Mouse (Mus musculus) midbrain, embryonic 11.5 days (tissue): ENCODE results near the gene Nsun4. TPM values are rescaled to one million over a fixed set of nuclear protein-coding genes. Genes with fewer than 3 reads are reported as not detected.

ENCODE experiments used
- ATAC-seq: fragments of 200-750 bp; cut with Nextera tagmentation; 2 replicates; pipeline ENCODE4 v1.8.0; 2017; ENCODE audit warnings: moderate TSS enrichment, moderate library complexity; ENCODE audit not compliant: low FRiP score
- DNase-seq: peaks from one replicate; pipeline ENCODE4 v3.0.0; 2015; ENCODE audit warnings: low spot score; ENCODE audit errors: missing footprints
- H3K27ac ChIP-seq: fragments of 300-500 bp; sonication (generic); 2 replicates; pipeline ENCODE4 v1.5.1; 2014; ENCODE audit warnings: low read depth, low read length
- H3K27me3 ChIP-seq: fragments of 300-500 bp; sonication (generic); 2 replicates; pipeline ENCODE4 v1.6.1; 2014; ENCODE audit warnings: mild to moderate bottlenecking, low read length, moderate library complexity, mixed read lengths; ENCODE audit not compliant: control insufficient read depth, insufficient read depth
- H3K36me3 ChIP-seq: fragments of 300-500 bp; sonication (generic); 2 replicates; pipeline ENCODE4 v1.6.1; 2014; ENCODE audit warnings: mild to moderate bottlenecking, low read length, moderate library complexity, mixed read lengths; ENCODE audit not compliant: control insufficient read depth, insufficient read depth
- H3K4me1 ChIP-seq: fragments of 300-500 bp; sonication (generic); 2 replicates; pipeline ENCODE4 v1.6.1; 2014; ENCODE audit warnings: low read length; ENCODE audit not compliant: control insufficient read depth, insufficient read depth
- H3K4me2 ChIP-seq: fragments of 300-500 bp; sonication (generic); 2 replicates; pipeline ENCODE4 v1.6.1; 2014; ENCODE audit warnings: mild to moderate bottlenecking, moderate library complexity
- H3K4me3 ChIP-seq: fragments of 300-500 bp; sonication (generic); 2 replicates; pipeline ENCODE4 v1.5.1; 2014; ENCODE audit warnings: low read depth, low read length
- H3K9ac ChIP-seq: fragments of 300-500 bp; sonication (generic); 2 replicates; pipeline ENCODE4 v1.6.1; 2014; ENCODE audit warnings: low read length
- H3K9me3 ChIP-seq: fragments of 300-500 bp; sonication (generic); 2 replicates; pipeline ENCODE4 v1.6.1; 2016; ENCODE audit warnings: low read length; ENCODE audit not compliant: control insufficient read depth
- WGBS: fragments of 180-500 bp; shearing (Covaris S2); extraction: QIAGEN DNeasy Blood & Tissue Kit; methylation state at CpG from one replicate; pipeline ENCODE4 v1.1.7; 2014; 5-methylcytosine and 5-hydroxymethylcytosine counted together
- polyA plus RNA-seq: library from polyadenylated mRNA; unstranded; fragments of >200 nt; fragmentation: Nextera tagmentation; extraction: Ambion mirVana; gene quantifications from 2 replicates; pipeline ENCODE4 v1.2.1, GENCODE M21; 2014

Gene Nsun4
- polyA plus RNA-seq, 1 experiment from 2014 or later = 22.2 TPM

DNA sequence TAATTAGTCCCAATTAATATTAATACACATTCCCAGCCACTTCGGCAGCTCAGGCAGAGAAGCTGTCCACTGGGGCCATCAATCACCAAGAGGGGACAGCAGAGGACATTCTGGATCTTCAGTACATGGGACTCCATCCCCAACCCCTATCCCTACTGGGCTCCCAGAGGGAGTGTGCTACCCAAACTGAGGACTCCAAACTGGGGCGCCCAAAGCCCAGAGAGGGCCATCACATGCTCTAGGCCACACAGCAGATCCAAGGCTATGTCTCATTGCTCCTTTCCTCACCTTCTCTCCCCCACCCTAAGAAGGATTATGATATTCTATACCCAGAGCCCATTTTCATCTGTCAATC, 58.3 kb downstream of the Nsun4 start:
- no peaks in the 10 kb centered on the region for H3K9me3 ChIP-seq
- DNase-seq (peak; percentile 60), ATAC-seq (peak; percentile 11; the same call in 1 of the 2 replicates)
- H3K27ac ChIP-seq = no peak overlapping the region
- no peak overlapping the region for H3K4me3 ChIP-seq
- WGBS = 84% methylated on average over 2 of the region's 2 CpGs
- no peaks in the 10 kb centered on the region for H3K36me3 ChIP-seq
- no peak overlapping the region for H3K4me2 ChIP-seq
- no peaks in the 10 kb centered on the region for H3K4me1 ChIP-seq
- no peaks in the 10 kb centered on the region for H3K27me3 ChIP-seq
- H3K9ac ChIP-seq = no peak overlapping the region

DNA sequence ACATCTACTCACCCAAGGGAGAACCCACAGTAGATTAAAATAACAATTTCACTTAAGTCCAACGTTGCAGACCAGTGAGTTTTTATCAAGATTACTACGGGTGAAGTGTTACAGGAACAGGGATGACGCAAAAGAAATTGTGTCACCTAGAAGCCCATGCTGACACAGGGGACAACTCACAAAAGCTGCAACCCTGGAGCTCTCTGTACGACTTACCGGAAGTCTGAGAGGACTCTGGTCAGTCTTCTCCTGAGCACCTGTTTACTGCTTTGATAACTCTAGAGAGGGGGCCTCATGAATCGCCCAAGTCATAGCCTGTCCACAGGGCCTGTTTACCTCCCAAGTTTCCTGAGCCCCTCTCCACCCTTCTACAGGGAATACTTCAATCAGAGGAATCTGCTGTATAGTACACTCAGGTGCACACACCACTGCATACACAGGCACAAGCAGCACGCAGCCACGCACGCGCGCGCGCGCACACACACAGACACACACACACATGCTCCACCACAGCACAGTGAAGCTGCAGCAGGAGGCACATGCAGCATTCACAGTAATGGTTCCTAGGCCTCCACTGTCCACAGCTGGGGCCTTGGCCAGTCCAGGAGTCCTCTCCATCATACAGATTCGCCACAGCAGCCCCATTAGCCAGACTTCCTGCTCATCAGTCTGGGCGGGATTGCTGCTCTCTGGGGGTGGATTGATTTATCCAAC, 58.9 kb downstream of the Nsun4 start:
- DNase-seq (no peak), ATAC-seq (peak; percentile 46)
- WGBS = 88% methylated on average over 16 of the region's 16 CpGs
- Histone ChIP-seq H3K27me3 (no peaks in the 10 kb centered on the region), H3K4me1 (no peaks in the 10 kb centered on the region), H3K36me3 (no peaks in the 10 kb centered on the region), H3K4me3 (no peak overlapping the region), H3K9ac (no peak overlapping the region), H3K4me2 (no peak overlapping the region), H3K27ac (no peak overlapping the region), H3K9me3 (no peaks in the 10 kb centered on the region)

DNA sequence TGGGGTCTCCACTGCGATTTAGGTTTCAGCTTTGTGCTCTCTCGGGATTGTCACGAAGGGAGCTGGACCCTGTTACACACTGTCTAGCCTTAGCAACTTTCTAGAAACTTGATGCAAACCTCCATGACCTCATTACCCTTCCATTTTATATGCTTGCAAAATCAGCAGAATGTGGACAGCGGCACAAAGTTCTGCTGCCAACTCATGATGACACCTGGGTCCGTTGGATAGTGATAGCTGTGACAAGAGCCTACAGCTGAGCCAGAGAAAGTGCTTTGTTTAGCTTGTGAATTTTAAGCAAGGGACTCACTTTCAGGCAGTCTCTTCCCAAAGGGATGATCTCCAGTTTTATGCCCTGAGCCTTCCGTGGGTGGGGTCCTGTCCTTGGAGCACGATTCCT, 64.3 kb downstream of the Nsun4 start:
- Histone ChIP-seq H3K4me1 (no peaks in the 10 kb centered on the region), H3K27me3 (no peaks in the 10 kb centered on the region), H3K4me3 (no peak overlapping the region), H3K36me3 (no peaks in the 10 kb centered on the region), H3K9me3 (no peaks in the 10 kb centered on the region), H3K27ac (no peak overlapping the region), H3K4me2 (no peak overlapping the region), H3K9ac (no peak overlapping the region)
- ATAC-seq (no peak), DNase-seq (no peak)
- 82% methylated on average over 7 of the region's 7 CpGs for WGBS

DNA sequence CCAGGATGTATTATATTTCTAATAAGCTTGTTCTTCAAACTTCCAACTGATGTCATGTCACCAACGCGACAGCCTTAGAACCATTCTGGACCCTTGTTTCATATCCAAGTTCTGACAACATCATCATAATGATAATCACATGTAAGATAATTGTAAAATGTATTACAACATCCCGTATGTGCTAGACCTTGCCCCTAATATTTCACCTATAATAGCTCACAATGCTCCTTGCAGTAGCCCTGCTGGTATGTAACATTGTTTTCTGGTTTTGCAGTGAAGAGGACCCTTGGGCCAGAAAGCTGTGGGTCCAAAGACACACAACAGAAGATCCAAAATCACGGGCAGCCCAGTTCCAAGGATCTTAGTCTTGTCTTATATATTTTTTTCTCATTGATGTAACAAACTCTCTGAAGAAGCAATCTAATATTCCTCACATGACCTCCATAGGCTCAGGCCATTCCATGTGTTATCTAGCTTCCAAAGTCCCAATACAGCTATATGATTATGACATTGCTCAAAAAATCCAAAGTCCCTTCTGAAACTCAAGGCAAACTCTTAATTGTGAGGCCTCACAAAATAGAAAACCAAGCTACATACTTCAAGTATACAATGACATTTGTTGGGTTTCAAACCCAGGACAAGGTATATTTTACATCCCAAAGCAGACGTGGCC, 65.7 kb downstream of the Nsun4 start:
- no peaks in the 10 kb centered on the region for H3K36me3 ChIP-seq
- no peak overlapping the region for H3K27ac ChIP-seq
- peaks cover 3% of the 10 kb centered on the region for H3K27me3 ChIP-seq
- 79% methylated on average over 5 of the region's 5 CpGs for WGBS
- DNase-seq = no peak
- H3K4me1 ChIP-seq = no peaks in the 10 kb centered on the region
- H3K4me3 ChIP-seq = no peak overlapping the region
- no peak overlapping the region for H3K9ac ChIP-seq
- no peaks in the 10 kb centered on the region for H3K9me3 ChIP-seq
- ATAC-seq = no peak
- no peak overlapping the region for H3K4me2 ChIP-seq

DNA sequence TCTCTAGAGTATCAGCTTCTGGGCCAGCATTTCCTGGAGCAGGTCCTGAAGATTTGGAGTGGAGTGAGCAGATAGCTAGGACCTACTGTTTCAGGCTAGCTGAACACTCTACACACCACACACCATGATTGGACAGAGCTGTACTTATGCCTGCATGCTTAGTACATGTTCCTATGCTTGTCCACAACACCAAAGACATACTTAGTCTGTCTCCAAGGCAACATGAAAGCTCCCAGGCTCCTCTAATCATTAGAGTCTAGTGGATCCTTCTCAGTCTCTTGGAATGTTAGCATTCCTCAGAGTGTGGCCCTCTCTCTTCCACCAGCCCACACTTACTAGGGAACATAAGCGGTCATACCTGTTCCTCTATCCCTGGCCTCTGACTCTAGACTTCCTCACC, 66.2 kb downstream of the Nsun4 start:
- Histone ChIP-seq H3K4me2 (no peak overlapping the region), H3K36me3 (no peaks in the 10 kb centered on the region), H3K4me3 (no peak overlapping the region), H3K9ac (no peak overlapping the region), H3K4me1 (no peaks in the 10 kb centered on the region), H3K27me3 (peaks cover 3% of the 10 kb centered on the region), H3K27ac (no peak overlapping the region), H3K9me3 (no peaks in the 10 kb centered on the region)
- ATAC-seq (no peak), DNase-seq (no peak)
- WGBS = 78% methylated on average over 1 of the region's 1 CpGs

DNA sequence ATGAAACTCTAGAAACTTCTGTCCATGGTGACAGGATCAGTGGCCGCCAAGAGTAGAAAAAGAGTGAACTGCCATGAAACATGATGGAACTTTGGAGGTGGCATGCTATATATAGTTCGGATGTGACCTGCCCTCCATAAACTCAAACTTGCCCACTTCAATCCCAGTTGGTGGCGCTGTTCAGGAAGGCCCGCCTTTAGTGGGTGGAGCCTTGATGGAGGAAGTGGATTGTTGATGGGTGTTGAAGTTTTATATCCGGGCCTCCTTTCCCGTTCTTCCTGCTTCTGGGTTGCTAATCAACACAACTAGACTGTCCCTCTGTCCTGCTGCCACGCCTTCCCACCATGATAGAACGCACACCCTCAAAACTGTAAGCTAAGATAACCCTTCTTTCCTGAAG, 68.7 kb downstream of the Nsun4 start:
- H3K9me3 ChIP-seq = no peaks in the 10 kb centered on the region
- H3K9ac ChIP-seq = no peak overlapping the region
- 40% methylated on average over 8 of the region's 8 CpGs for WGBS
- H3K4me3 ChIP-seq = no peak overlapping the region
- ATAC-seq (no peak), DNase-seq (peak; percentile 86)
- H3K27ac ChIP-seq = no peak overlapping the region
- no peak overlapping the region for H3K4me2 ChIP-seq
- H3K4me1 ChIP-seq = peaks cover 4% of the 10 kb centered on the region
- H3K36me3 ChIP-seq = no peaks in the 10 kb centered on the region
- H3K27me3 ChIP-seq = peaks cover 18% of the 10 kb centered on the region

DNA sequence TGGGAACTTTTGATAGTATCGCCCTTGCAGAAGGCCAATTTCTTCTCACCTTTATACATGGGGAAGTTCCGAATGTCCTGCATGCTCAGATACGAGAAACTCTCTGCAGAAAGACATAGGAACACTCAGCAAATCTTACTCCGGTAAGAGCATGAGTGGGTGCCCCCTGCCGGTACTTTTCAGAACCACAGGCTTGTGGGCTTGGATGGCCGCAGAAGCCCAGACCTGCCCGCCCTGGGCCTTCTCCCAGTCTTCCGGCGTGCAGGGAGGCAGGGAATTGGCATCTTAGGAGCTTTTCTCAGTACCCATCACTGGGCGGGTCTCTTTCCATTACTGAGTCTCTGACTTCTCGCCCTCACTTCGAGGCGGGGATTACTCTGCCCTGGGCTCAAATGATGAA, 69.6 kb downstream of the Nsun4 start:
- DNase-seq (peak; percentile 100), ATAC-seq (peak; percentile 35)
- 2% methylated on average over 13 of the region's 13 CpGs for WGBS

More for the DNA sequence above, 69.6 kb downstream of the Nsun4 start:
- Histone ChIP-seq H3K9me3 (no peaks in the 10 kb centered on the region), H3K4me1 (peaks cover 13% of the 10 kb centered on the region), H3K9ac (no peak overlapping the region), H3K4me3 (no peak overlapping the region), H3K27ac (no peak overlapping the region), H3K36me3 (no peaks in the 10 kb centered on the region), H3K4me2 (no peak overlapping the region), H3K27me3 (peaks cover 26% of the 10 kb centered on the region)

Other genes with a start within 250 kb of the Nsun4 start
- 2.5 and 3.7 TPM in 2 replicates for gene Mob3c, start 225.8 kb downstream of the Nsun4 start, polyA plus RNA-seq
- gene Mknk1, start 214.7 kb downstream of the Nsun4 start, polyA plus RNA-seq = 17.9 and 22.3 TPM in 2 replicates
- not detected in 2 replicates for gene Kncn, start 169.5 kb downstream of the Nsun4 start, polyA plus RNA-seq
- gene 6430628N08Rik, start 163.2 kb downstream of the Nsun4 start, polyA plus RNA-seq = 0.33 TPM in 1 of 2 replicates, not detected in the other
- 15.1 and 15.9 TPM in 2 replicates for gene Dmbx1, start 114.0 kb downstream of the Nsun4 start, polyA plus RNA-seq
- 1.8 TPM in 2 replicates for gene Faah, start 36.0 kb downstream of the Nsun4 start, polyA plus RNA-seq
- gene Uqcrh, start 21.2 kb upstream of the Nsun4 start, polyA plus RNA-seq = 398 and 455 TPM in 2 replicates
- 64.1 and 67.5 TPM in 2 replicates for gene Lrrc41, start 21.4 kb upstream of the Nsun4 start, polyA plus RNA-seq
- gene Rad54l, start 69.8 kb upstream of the Nsun4 start, polyA plus RNA-seq = 55.8 and 61.0 TPM in 2 replicates
- 46.6 and 48.4 TPM in 2 replicates for gene Pomgnt1, start 70.0 kb upstream of the Nsun4 start, polyA plus RNA-seq
- 1.5 and 1.8 TPM in 2 replicates for gene Lurap1, start 97.5 kb upstream of the Nsun4 start, polyA plus RNA-seq
- not detected in 2 replicates for gene Tspan1, start 113.7 kb upstream of the Nsun4 start, polyA plus RNA-seq
- gene 1700042G07Rik, start 119.5 kb upstream of the Nsun4 start, polyA plus RNA-seq = not detected in 2 replicates
- gene Gm49337, start 119.5 kb upstream of the Nsun4 start, polyA plus RNA-seq = not detected in 2 replicates
- gene Pik3r3, start 167.7 kb upstream of the Nsun4 start, polyA plus RNA-seq = 70.6 and 84.1 TPM in 2 replicates